Mouse (Mus musculus) lung, embryonic 15.5 days (tissue): ENCODE measurements around the gene 2310034G01Rik. TPM values are rescaled to one million over a fixed set of nuclear protein-coding genes. Genes with fewer than 3 reads are reported as not detected.

Experiments
- ATAC-seq: fragments of 200-750 bp; cut with Nextera tagmentation; 2 replicates; pipeline ENCODE4 v1.8.0; 2017; ENCODE audit warnings: moderate number of reproducible peaks, borderline replicate concordance; ENCODE audit not compliant: low FRiP score, low TSS enrichment; ENCODE audit errors: extremely low read depth
- H3K27ac ChIP-seq: fragments of 300-500 bp; sonication (generic); 2 replicates; pipeline ENCODE4 v1.5.1; 2015; ENCODE audit warnings: moderate library complexity, mild to moderate bottlenecking, inconsistent platforms
- H3K27me3 ChIP-seq: fragments of 300-500 bp; sonication (generic); 2 replicates; pipeline ENCODE4 v1.6.1; 2015; ENCODE audit warnings: inconsistent platforms
- H3K36me3 ChIP-seq: fragments of 300-500 bp; sonication (generic); 2 replicates; pipeline ENCODE4 v1.6.1; 2015; ENCODE audit warnings: inconsistent platforms
- H3K4me1 ChIP-seq: fragments of 300-500 bp; sonication (generic); 2 replicates; pipeline ENCODE4 v1.6.1; 2015; ENCODE audit warnings: inconsistent platforms
- H3K4me2 ChIP-seq: fragments of 300-500 bp; sonication (generic); 2 replicates; pipeline ENCODE4 v1.6.1; 2015; ENCODE audit warnings: inconsistent platforms, mild to moderate bottlenecking, moderate library complexity
- H3K4me3 ChIP-seq: fragments of 300-500 bp; sonication (generic); 2 replicates; pipeline ENCODE4 v1.5.1; 2015; ENCODE audit warnings: mild to moderate bottlenecking, inconsistent platforms
- H3K9ac ChIP-seq: fragments of 300-500 bp; sonication (generic); 2 replicates; pipeline ENCODE4 v1.6.1; 2015; ENCODE audit warnings: inconsistent platforms
- H3K9me3 ChIP-seq: fragments of 300-500 bp; sonication (generic); 2 replicates; pipeline ENCODE4 v1.6.1; 2016; ENCODE audit warnings: inconsistent platforms
- WGBS: fragments of 180-500 bp; shearing (Covaris S2); methylation state at CpG from one replicate; pipeline ENCODE4 v1.1.7; 2015; 5-methylcytosine and 5-hydroxymethylcytosine counted together
- polyA plus RNA-seq: library from polyadenylated mRNA; unstranded; fragments of >200 nt; fragmentation: Nextera tagmentation; extraction: Ambion mirVana; gene quantifications from 2 replicates; pipeline ENCODE4 v1.2.1, GENCODE M21; 2015

2310034G01Rik gene
- polyA plus RNA-seq, 1 experiment from 2014 or later = 2.0 TPM

DNA sequence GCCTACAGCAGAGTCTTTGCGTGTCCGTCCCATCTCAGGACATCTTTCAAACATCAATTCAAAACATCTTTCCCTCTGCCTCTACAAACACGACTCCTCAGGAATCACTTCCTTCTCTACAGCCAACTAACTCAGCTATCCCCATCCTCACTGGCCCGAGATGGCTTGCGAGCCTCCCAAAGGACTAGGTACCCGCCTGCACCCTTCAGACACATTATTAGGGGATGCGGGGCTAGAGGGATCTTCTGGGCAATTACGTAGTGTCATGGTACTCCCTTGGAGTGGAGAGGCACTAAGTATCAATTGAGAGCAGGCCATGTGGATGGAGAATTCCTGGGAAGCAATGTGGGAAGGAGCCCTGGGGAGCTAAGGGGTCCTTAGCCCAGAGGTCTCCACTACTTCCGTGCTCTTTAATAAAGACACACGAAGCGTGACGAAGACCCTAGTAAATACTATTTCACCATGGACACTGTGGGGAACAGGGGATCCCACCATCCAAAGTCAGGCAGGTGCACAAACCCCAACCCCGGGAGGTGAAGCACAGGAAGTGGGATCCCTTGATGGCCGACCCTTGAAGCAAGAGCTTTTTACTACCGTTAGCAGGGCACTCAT lies 12.3 kb downstream of the 2310034G01Rik start:
- ATAC-seq = 0 out of 2 replicates have a peak, but pooled peaks have one; percentile 0
- Histone ChIP-seq H3K4me2 (peak overlapping the region; percentile 82), H3K4me3 (peak overlapping the region; percentile 85), H3K4me1 (peaks cover 23% of the 10 kb centered on the region), H3K27me3 (no peaks in the 10 kb centered on the region), H3K27ac (0 out of 2 replicates have a peak overlapping the region, but pooled peaks have one; percentile 29), H3K9me3 (no peaks in the 10 kb centered on the region), H3K9ac (peak overlapping the region; percentile 77), H3K36me3 (no peaks in the 10 kb centered on the region)
- 35% methylated on average over 15 of the region's 15 CpGs for WGBS

GRCm38 (mm10) chr19:46333906-46334305 lies 16.2 kb downstream of the 2310034G01Rik start:
- peaks cover 23% of the 10 kb centered on the region for H3K4me1 ChIP-seq
- H3K4me3 ChIP-seq = no peak overlapping the region
- H3K27ac ChIP-seq = no peak overlapping the region
- H3K9me3 ChIP-seq = no peaks in the 10 kb centered on the region
- ATAC-seq = no peak
- H3K36me3 ChIP-seq = peaks cover 11% of the 10 kb centered on the region; the same call in 1 of the 2 replicates
- WGBS = 82% methylated on average over 3 of the region's 3 CpGs
- no peak overlapping the region for H3K9ac ChIP-seq
- no peak overlapping the region for H3K4me2 ChIP-seq
- H3K27me3 ChIP-seq = no peaks in the 10 kb centered on the region

DNA sequence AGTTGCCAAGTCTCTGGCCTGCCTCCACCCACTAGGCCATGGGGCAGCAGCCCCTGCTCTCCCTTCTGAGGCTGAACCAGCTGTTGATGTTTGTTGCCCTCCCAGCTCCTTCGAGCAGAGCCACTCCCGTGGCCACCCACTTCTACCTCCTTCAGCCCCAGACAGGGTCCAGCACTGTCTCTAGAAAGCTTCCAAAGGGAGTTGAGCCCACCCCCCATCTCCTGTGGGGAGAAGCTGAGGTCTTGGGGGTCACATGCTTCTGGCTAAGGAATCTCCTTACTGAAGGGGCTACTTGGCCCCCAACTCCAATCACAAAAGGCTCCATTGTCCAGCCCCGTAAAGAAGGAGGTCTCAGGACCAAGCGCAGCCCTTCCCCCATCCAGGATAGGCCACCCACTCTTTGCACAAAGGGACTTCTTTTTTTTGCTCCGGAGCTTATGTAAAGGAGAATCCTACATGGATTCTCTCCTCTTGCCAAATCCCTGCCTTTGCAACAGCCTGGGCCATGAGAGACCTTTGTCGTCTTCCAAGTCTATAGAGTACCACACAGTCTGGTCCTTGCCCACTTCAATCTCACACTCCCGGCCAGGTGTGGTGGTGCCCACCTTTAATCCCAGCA lies 17.3 kb downstream of the 2310034G01Rik start:
- no peak for ATAC-seq
- Histone ChIP-seq H3K36me3 (peaks cover 11% of the 10 kb centered on the region; the same call in 1 of the 2 replicates), H3K4me2 (no peak overlapping the region), H3K9me3 (no peaks in the 10 kb centered on the region), H3K27me3 (no peaks in the 10 kb centered on the region), H3K27ac (no peak overlapping the region), H3K9ac (no peak overlapping the region), H3K4me3 (no peak overlapping the region), H3K4me1 (peaks cover 21% of the 10 kb centered on the region)
- 61% methylated on average over 7 of the region's 7 CpGs for WGBS

DNA sequence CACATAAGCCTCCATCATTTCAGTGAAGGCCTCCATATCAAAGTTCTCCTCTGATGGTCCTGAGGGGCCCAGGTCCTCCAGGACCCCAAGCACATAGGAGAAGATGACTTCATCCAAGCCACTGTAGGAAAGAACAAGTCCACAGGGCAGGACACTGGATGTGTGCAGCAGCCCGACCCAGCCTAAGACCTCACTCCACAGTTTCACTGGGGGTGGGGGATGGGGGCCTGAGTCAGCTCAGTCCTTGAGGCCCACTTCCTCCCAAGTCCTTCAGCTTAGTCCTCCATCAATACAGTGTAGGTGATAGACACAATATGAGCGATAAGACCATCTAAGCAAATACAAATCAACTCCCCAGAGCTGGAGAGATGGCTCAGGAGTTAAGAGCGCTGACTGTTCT lies 18.2 kb downstream of the 2310034G01Rik start:
- 76% methylated on average over 3 of the region's 3 CpGs for WGBS
- no peak overlapping the region for H3K4me3 ChIP-seq

DNA sequence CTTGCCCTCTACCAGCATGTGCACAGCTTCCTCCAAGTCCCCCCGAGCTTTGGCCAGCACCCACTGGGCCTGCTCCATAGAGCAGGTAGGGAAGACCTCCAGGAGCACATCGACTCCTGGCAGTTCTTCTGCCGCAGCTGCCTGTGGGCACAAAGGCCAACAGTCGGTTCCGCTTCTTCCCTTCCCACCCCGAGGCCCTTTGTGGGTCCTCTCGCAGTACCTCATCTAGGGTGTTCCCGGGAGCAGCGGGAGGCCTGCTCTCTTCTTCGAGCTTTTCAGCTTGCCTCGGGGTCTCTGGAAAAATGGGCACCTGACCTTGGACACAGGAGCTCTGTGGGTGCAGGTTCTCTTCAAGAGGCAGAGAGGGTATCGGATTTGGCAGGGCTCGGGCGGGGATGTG lies 18.8 kb downstream of the 2310034G01Rik start:
- Histone ChIP-seq H3K9ac (no peak overlapping the region), H3K4me3 (no peak overlapping the region), H3K4me2 (no peak overlapping the region), H3K27me3 (peaks cover 14% of the 10 kb centered on the region), H3K4me1 (peaks cover 27% of the 10 kb centered on the region), H3K36me3 (peaks cover 11% of the 10 kb centered on the region; the same call in 1 of the 2 replicates), H3K9me3 (no peaks in the 10 kb centered on the region), H3K27ac (no peak overlapping the region)
- WGBS = 91% methylated on average over 14 of the region's 14 CpGs
- no peak for ATAC-seq

More for the DNA sequence above, 18.2 kb downstream of the 2310034G01Rik start:
- ATAC-seq = no peak
- no peaks in the 10 kb centered on the region for H3K9me3 ChIP-seq
- H3K36me3 ChIP-seq = peaks cover 11% of the 10 kb centered on the region; the same call in 1 of the 2 replicates
- H3K27me3 ChIP-seq = peaks cover 8% of the 10 kb centered on the region
- H3K4me2 ChIP-seq = no peak overlapping the region
- H3K9ac ChIP-seq = no peak overlapping the region
- no peak overlapping the region for H3K27ac ChIP-seq
- peaks cover 22% of the 10 kb centered on the region for H3K4me1 ChIP-seq

- no peak for ATAC-seq
- Histone ChIP-seq H3K27ac (no peak overlapping the region), H3K9me3 (no peaks in the 10 kb centered on the region), H3K27me3 (peaks cover 20% of the 10 kb centered on the region), H3K36me3 (peaks cover 11% of the 10 kb centered on the region; the same call in 1 of the 2 replicates), H3K9ac (no peak overlapping the region), H3K4me1 (peaks cover 27% of the 10 kb centered on the region), H3K4me2 (no peak overlapping the region), H3K4me3 (no peak overlapping the region)
- 90% methylated on average over 12 of the region's 12 CpGs for WGBS
Observed at GRCm38 (mm10) chr19:46330696-46331095, 19.4 kb downstream of the 2310034G01Rik start.

DNA sequence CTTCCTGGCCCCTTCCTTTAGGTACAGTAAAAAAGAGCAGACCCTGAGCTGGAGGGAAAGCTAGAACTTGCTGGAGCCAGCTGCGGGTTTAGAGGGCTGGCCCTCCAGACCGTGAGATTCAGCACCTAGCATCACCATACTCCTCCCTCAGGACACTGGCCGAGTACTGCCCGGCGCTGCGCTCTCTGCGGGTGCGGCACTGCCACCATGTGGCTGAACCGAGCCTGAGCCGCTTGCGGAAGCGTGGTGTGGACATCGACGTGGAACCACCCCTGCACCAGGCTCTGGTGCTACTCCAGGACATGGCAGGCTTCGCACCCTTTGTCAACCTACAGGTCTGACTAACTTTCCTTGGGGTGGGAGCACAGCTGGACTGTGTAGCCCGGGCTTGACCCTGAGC lies 20.2 kb downstream of the 2310034G01Rik start:
- Histone ChIP-seq H3K27me3 (peaks cover 28% of the 10 kb centered on the region), H3K9me3 (no peaks in the 10 kb centered on the region), H3K4me1 (peaks cover 27% of the 10 kb centered on the region), H3K36me3 (peaks cover 11% of the 10 kb centered on the region; the same call in 1 of the 2 replicates), H3K9ac (no peak overlapping the region), H3K4me2 (peak overlapping the region; percentile 100), H3K4me3 (0 out of 2 replicates have a peak overlapping the region, but pooled peaks have one; percentile 76), H3K27ac (no peak overlapping the region)
- WGBS = 5% methylated on average over 16 of the region's 16 CpGs
- peak; percentile 60 for ATAC-seq

GRCm38 (mm10) chr19:46329031-46329641 lies 21.0 kb downstream of the 2310034G01Rik start:
- Histone ChIP-seq H3K36me3 (peaks cover 11% of the 10 kb centered on the region; the same call in 1 of the 2 replicates), H3K4me2 (peak overlapping the region; percentile 100), H3K9me3 (no peaks in the 10 kb centered on the region), H3K4me1 (peaks cover 27% of the 10 kb centered on the region), H3K4me3 (peak overlapping the region; percentile 76), H3K9ac (peak overlapping the region; percentile 70), H3K27ac (peak overlapping the region; percentile 89), H3K27me3 (peaks cover 36% of the 10 kb centered on the region)
- 2% methylated on average over 54 of the region's 54 CpGs for WGBS
- ATAC-seq = peak; percentile 1; the same call in 1 of the 2 replicates

- peak within 1 kb of the TSS; percentile 70 for H3K9ac ChIP-seq
- peak; percentile 87 for ATAC-seq
- WGBS = under 1% methylated on average over 81 of the region's 81 CpGs
Observed at GRCm38 (mm10) chr19:46328081-46329030, 21.7 kb downstream of the 2310034G01Rik start, which contains the start of gene Fbxl15. Fbxl15 (plus strand) TSS chr19:46328184.

DNA sequence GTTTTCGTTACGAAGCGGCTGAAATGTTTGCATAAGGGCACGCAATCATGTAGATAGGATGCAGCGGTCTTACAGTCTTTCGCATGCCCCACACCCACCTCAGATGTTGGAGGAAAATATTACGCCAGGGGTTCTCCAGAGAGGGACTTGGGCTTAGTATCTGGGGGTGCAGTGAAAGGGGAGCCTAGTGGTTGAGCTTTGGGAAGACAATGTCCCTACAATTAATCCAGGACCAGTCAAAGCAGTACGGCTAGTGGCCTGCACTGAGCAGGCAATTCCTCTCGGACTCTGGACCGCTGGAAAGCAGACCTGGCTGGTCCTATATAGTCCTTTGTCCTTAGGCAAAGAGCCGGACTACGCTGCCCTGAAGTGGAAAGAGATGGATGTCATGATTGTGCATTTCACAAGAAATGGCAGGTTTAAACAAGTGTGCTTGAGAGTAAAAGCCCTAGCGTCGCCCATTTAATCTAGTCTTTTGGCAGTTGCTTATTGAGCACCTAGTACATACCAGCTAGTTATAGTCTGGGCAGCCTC lies 22.5 kb downstream of the 2310034G01Rik start:
- peak overlapping the region; percentile 76 for H3K4me3 ChIP-seq
- 23% methylated on average over 14 of the region's 14 CpGs for WGBS
- peaks cover 51% of the 10 kb centered on the region for H3K27me3 ChIP-seq
- H3K36me3 ChIP-seq = peaks cover 11% of the 10 kb centered on the region; the same call in 1 of the 2 replicates
- peaks cover 27% of the 10 kb centered on the region for H3K4me1 ChIP-seq
- peak overlapping the region; percentile 100 for H3K4me2 ChIP-seq
- H3K27ac ChIP-seq = peak overlapping the region; percentile 89
- peak overlapping the region; percentile 70 for H3K9ac ChIP-seq
- no peaks in the 10 kb centered on the region for H3K9me3 ChIP-seq
- ATAC-seq = no peak

More at GRCm38 (mm10) chr19:46328081-46329030, 21.7 kb downstream of the 2310034G01Rik start, which contains the start of gene Fbxl15:
- Histone ChIP-seq H3K4me1 (peaks cover 27% of the 10 kb centered on the region), H3K36me3 (peaks cover 11% of the 10 kb centered on the region; the same call in 1 of the 2 replicates), H3K4me2 (peak within 1 kb of the TSS; percentile 100), H3K27me3 (peaks cover 43% of the 10 kb centered on the region), H3K9me3 (no peaks in the 10 kb centered on the region), H3K4me3 (peak within 1 kb of the TSS; percentile 76), H3K27ac (peak within 1 kb of the TSS; percentile 89)
